Mouse (Mus musculus) frontal cortex, postnatal 14 days (tissue): ENCODE data around the gene Fbln5.

Source experiments
- DNase-seq, 2 experiments: peaks; one replicate each; pipeline ENCODE4 v3.0.0; 2022; ENCODE audit warnings: low spot score in 2 of 2

Gene Fbln5

DNA sequence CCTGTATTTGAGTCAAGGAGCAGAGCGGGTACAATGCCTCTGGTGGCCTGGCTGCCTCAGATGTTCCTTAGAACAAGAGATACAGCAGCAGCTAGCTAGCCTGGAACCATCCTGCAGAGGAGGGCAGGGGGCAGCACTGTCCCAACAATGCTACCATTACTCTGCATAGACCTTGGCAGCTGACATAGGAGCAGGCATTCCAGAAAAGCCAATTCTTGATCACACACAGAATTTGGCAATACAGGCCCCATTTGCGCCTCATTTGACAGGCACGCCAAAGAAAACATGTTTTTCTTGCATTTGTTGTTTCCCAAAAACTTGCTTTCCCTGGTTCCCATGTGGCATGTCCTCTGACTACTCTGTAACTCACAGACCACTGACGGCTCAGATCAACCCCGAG lies 56.8 kb downstream of the Fbln5 start:
- no peak for DNase-seq

DNA sequence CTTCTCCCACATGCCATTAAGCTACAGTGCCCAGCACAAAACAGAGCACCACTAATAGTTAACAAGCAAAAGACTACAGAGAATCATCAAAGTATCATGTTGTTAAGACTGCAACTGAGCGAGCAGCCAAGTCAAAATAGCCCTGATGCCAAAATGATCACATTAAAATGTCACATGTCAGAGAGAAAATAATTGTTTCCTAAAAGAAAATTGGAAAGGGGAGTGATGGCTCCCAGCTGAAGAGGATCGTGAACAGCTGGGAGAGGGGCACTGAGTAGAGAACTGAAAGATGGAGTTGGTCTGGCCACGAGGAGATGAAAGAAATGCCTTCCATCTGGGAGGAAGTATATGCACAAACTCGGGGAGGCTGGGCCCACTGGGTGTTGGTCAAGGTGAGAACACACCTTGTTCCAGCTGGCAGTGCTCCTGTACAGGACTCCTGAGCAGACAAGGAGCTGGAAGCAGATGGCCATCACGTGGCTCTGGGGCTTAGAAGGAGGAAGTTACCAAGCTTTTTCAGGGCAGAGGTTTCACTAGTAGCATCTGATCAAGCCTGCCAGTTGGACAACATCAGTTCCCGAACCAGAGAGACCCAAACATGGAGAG lies 59.3 kb downstream of the Fbln5 start:
- DNase-seq = no peak

DNA sequence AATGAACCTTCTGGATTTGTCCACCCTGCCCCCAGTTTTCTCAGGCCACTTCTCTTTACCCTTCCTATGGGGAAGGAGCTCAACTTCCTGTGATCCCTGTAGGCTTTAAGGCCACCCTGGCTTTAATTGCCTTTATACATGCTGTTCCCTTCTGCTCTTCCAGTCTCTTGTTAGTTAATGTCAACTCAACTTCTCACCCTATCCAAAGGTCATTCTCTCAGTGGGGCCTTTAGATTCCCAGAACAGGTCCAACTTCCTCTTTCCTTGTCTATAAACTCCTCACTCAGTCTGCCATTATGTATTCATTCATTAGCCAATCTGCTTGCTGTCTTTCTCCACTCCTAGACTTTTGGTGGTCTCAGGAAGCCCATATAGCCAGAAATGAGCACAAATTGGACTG lies 60.2 kb downstream of the Fbln5 start:
- no peak for DNase-seq

DNA sequence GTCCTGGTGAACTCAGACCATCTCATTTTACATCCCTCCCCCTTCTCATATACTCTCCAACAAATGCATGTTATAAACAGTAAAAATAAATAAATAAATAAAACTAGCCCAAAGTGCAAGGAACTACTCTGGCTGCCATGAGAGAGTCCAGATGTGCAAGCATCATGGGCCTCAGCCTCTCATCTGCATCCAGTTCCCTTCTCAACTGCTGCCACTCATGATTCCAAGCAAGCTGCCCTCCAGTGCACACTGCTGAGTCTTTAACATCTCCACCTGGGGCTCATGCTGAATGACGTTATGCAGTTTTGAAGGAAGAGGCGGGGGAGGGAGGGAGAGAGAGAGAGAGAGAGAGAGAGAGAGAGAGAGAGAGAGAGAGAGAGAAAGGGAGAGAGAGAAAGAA lies 76.5 kb downstream of the Fbln5 start:
- no peak for DNase-seq

DNA sequence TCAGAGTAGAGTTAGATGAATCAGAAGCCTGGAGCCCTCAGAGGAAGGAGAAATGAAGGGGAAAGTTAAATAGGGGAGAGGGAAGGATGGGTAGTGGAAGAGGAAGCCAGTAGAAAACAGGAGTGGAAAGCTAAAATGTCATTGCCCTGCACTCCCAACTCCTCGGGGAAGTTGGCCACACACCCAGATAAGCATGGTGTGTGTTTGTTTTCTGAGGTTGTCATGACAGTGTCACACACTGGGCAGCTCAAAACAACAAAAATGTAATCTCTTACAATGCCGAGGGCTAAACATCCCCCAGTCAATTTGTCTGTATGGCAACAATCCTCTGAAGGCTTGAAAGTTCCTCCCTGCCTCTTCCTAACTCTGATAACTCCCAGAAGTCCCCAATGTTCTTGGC lies 78.4 kb downstream of the Fbln5 start:
- DNase-seq = no peak

DNA sequence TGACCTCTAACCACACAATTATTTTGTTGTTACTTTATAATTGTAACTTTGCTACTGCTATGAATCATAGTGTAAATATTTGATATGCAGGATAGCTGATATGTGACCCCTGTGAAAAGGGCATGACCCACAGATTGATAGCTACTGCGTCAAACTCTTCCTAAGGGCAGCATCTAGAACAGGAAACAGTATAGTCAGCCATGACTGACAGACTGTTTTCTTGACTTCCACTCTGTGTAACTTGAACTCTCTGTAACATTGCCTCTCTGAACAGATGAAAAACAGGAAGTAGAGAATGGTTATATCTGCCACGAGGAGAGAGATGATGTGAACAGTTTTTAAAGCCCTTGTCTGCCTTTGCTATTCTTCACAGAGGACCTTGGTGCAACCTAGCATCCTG lies 78.8 kb downstream of the Fbln5 start:
- no peak for DNase-seq

DNA sequence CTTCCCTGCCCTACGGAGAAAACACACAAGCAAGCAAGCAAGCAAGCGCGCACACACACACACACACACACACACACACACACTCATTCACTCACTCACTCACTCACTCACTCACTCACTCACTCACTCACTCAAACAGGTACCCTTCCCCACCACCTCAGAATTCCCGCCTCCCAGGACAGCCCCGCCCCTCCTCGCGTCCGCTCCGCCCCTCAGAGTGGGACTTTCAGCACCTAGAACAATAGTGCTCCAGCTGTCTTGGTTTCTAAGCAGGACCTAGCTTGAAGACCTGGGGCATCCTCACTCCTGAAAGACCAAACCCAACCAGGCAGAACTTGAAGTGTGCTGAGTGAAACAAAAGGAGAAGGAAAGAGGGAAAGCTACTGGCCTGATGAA lies 100.1 kb downstream of the Fbln5 start:
- DNase-seq = no peak

DNA sequence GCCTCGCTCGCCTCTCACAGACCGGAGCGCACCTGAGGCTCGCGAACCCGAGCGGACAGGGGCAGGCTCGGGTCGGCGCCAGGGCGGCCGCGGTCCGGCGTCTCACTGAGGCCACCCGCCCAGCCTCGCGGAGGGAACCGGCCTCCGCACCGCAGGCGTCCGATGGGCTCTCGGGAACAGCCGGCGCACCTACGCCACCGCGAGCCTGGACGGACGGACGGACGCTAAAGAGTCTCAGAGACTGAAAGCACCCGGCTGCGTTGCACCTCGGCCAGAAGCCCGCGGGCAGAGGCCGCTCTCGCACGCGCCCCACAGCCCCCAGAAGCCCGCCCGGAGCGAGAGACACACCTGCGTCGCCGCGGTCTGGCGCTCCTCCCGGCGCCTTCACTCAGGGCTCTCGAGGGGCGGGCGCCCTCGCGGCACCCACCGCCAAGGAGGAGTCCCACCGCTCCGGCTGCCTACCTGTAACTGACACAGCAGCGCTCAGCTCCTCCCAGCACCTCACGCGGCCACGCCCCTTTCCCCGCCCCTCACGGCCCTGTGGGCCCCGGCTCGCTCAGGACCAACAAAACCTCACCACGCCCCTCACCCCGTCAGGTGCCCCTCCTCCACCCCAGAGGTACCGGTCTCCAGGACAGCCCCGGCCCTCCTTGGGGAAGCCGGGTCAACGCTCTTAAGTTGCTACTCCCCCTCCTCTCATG lies 100.7 kb downstream of the Fbln5 start, which contains the start of gene Tc2n:
Gene Tc2n (minus strand): TSS at position 470 of the 701 bp plus-strand sequence.
- peak in 1 of 2 experiments; percentile 5 for DNase-seq

DNA sequence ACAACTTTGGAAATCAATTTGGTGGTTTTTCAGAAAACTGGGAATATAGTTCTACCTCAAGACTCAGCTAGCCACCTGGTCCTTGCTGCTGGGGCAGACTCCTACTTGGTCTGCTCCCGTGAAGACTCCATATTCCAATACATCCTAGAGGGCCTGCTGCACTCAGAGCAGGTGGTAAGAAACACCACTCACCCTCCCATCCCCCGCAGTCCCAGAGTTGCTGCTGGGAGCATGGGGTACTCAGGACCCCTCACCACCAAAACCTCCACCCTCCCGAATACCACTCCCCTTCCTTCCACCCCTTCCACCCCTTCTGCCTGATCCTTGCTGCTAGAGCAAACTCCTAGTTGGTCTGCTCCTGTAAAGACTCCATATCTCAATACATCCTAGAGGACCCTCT lies 119.7 kb downstream of the Fbln5 start:
- DNase-seq = no peak
